Mouse (Mus musculus): ENCODE measurements around the gene Gpi1. TPM values are rescaled to one million over a fixed set of nuclear protein-coding genes. Genes with fewer than 3 reads are reported as not detected.

Gene Gpi1
- 137 and 150 TPM in 2 replicates for polyA plus RNA-seq (2015; fragmentation: Nextera tagmentation; extraction: Ambion mirVana)

DNA sequence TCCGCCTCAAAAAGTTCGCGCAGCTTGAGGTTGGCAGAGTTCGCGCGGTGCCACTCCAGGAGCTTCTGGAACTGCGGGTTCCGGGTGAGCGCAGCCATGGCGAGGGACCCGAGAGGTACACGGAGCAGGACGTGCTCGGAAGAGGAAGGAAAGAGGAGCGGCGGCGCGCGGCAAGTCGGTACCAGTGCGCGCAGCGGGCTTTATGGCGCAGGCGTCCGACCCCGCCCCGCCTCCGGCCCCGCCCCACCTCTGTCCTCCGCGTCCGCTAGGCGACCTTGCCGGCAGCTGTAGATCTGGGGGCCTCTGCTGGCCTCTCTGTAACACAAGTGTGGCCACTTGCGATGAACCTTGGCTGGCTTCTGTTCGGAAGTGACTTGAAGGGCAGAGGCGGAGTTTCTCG is at the start of gene Gpi1:
Gene Gpi1, minus strand, starts transcription at position 221 of the 400 bp plus-strand sequence.
- Histone ChIP-seq H3K4me2 (peak within 1 kb of the TSS; percentile 96), H3K9me3 (replicated peaks) (no peaks in the 10 kb centered on the region), H3K9ac (peak within 1 kb of the TSS; percentile 87), H3K4me1 (replicated peaks) (peaks cover 87% of the 10 kb centered on the region), H3K4me3 (replicated peaks) (peak within 1 kb of the TSS; percentile 80), H3K36me3 (peaks cover 35% of the 10 kb centered on the region), H3K27ac (peak within 1 kb of the TSS; percentile 84), H3K27me3 (no peaks in the 10 kb centered on the region)
- WGBS (ENCODE audit: insufficient replicate concordance): 1% methylated on average over 39 of the region's 39 CpGs
- ATAC-seq (ENCODE audit: low read depth): peak; percentile 70
- DNase-seq: peak; percentile 76

DNA sequence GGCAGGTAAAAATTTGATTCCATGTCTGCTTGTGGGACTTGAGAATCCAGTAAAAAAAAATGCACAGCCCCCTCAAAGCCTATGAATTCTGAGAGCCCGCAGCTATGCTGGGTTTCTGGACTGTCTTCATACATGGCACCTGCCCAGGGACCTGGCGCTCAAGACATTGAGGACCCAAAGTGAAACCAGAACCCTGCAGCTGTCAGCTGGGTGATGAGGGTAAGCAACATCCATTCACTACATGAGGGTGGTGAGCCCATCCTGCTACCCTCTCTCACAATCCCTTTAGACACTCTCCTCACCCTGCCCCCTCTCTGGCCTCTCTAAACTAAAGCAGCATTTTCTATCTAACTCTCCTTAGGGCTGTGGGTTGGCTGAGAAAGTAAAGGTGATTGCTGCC is 47.5 kb upstream of the Gpi1 start:
- Histone ChIP-seq H3K27me3 (no peaks in the 10 kb centered on the region), H3K4me2 (no peak overlapping the region), H3K4me1 (replicated peaks) (no peaks in the 10 kb centered on the region), H3K4me3 (replicated peaks) (no peak overlapping the region), H3K9me3 (replicated peaks) (no peaks in the 10 kb centered on the region), H3K9ac (no peak overlapping the region), H3K27ac (no peak overlapping the region), H3K36me3 (peaks cover 12% of the 10 kb centered on the region)
- DNase-seq (no peak), ATAC-seq (ENCODE audit: low read depth) (no peak)
- 90% methylated on average over 2 of the region's 2 CpGs for WGBS (ENCODE audit: insufficient replicate concordance)

GRCm38 (mm10) chr7:34276066-34276465 is 45.9 kb upstream of the Gpi1 start:
- ATAC-seq (ENCODE audit: low read depth) (no peak), DNase-seq (no peak)
- WGBS (ENCODE audit: insufficient replicate concordance): 89% methylated on average over 3 of the region's 3 CpGs

DNA sequence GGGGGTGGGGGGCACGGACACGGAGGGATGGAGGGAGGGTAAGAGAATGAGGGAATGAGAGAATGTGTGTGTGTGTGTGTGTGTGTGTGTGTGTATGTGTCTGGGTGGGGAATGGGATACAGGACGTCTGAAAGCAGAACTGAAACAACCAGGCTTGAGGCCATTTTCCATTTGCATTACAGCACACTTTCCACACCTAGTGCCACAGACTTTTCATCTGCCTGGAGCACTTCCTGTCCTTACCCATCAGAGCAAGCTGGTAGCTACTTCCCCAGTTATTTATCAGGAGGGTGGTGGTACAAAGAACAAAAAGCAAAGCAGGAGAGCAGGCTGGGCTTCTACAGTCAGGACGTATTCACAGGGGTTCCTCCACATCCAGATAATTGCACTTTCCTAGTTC is 42.3 kb upstream of the Gpi1 start:
- WGBS (ENCODE audit: insufficient replicate concordance): 54% methylated on average over 4 of the region's 4 CpGs
- ATAC-seq (ENCODE audit: low read depth) (no peak), DNase-seq (no peak)
- Histone ChIP-seq H3K27me3 (no peaks in the 10 kb centered on the region), H3K4me1 (replicated peaks) (peaks cover 7% of the 10 kb centered on the region), H3K9ac (no peak overlapping the region), H3K27ac (no peak overlapping the region), H3K9me3 (replicated peaks) (no peaks in the 10 kb centered on the region), H3K36me3 (peaks cover 8% of the 10 kb centered on the region), H3K4me3 (replicated peaks) (no peak overlapping the region), H3K4me2 (no peak overlapping the region)

More at GRCm38 (mm10) chr7:34276066-34276465, 45.9 kb upstream of the Gpi1 start:
- Histone ChIP-seq H3K9ac (no peak overlapping the region), H3K36me3 (peaks cover 12% of the 10 kb centered on the region), H3K4me1 (replicated peaks) (no peaks in the 10 kb centered on the region), H3K27ac (no peak overlapping the region), H3K4me3 (replicated peaks) (no peak overlapping the region), H3K9me3 (replicated peaks) (no peaks in the 10 kb centered on the region), H3K4me2 (no peak overlapping the region), H3K27me3 (no peaks in the 10 kb centered on the region)

DNA sequence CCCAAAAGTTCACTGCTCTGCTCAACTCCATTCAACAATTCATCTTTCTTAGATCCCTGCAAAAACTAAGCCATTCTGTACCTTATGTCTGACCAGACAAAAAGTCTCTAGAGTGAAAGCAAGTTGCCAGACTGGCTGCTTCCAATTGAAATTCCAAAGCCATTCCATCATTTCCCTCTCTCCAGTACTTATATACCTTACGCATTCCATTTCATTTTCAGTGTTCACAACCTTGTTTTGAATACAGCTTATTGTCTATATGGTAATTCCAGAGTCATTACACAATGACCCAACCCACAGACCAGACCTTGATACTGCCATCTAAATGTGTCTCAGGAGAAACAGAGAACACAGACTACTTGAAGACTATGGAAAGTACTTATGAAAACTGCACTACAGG is 38.3 kb upstream of the Gpi1 start:
- Histone ChIP-seq H3K27ac (no peak overlapping the region), H3K36me3 (peaks cover 3% of the 10 kb centered on the region), H3K4me3 (replicated peaks) (no peak overlapping the region), H3K27me3 (no peaks in the 10 kb centered on the region), H3K9ac (no peak overlapping the region), H3K4me1 (replicated peaks) (peaks cover 22% of the 10 kb centered on the region), H3K4me2 (no peak overlapping the region), H3K9me3 (replicated peaks) (no peaks in the 10 kb centered on the region)
- ATAC-seq (ENCODE audit: low read depth) (no peak), DNase-seq (no peak)
- WGBS (ENCODE audit: insufficient replicate concordance): 92% methylated on average over 1 of the region's 1 CpGs

GRCm38 (mm10) chr7:34266421-34266820 is 36.3 kb upstream of the Gpi1 start:
- H3K9me3 ChIP-seq (replicated peaks): no peaks in the 10 kb centered on the region
- H3K27ac ChIP-seq: no peak overlapping the region
- no peaks in the 10 kb centered on the region for H3K27me3 ChIP-seq
- ATAC-seq (ENCODE audit: low read depth) (no peak), DNase-seq (no peak)
- H3K4me1 ChIP-seq (replicated peaks): peaks cover 22% of the 10 kb centered on the region
- no peak overlapping the region for H3K4me3 ChIP-seq (replicated peaks)
- H3K9ac ChIP-seq: no peak overlapping the region
- peaks cover 23% of the 10 kb centered on the region for H3K36me3 ChIP-seq
- H3K4me2 ChIP-seq: no peak overlapping the region

GRCm38 (mm10) chr7:34265876-34266346 is 35.8 kb upstream of the Gpi1 start:
- Histone ChIP-seq H3K9ac (no peak overlapping the region), H3K9me3 (replicated peaks) (no peaks in the 10 kb centered on the region), H3K4me3 (replicated peaks) (no peak overlapping the region), H3K36me3 (peaks cover 26% of the 10 kb centered on the region), H3K4me1 (replicated peaks) (peaks cover 22% of the 10 kb centered on the region), H3K27me3 (no peaks in the 10 kb centered on the region), H3K4me2 (no peak overlapping the region), H3K27ac (no peak overlapping the region)
- ATAC-seq (ENCODE audit: low read depth) (peak; percentile 41; the same call in 1 of the 2 replicates), DNase-seq (no peak)
- 45% methylated on average over 5 of the region's 5 CpGs for WGBS (ENCODE audit: insufficient replicate concordance)

GRCm38 (mm10) chr7:34263437-34263836 is 33.3 kb upstream of the Gpi1 start:
- peaks cover 22% of the 10 kb centered on the region for H3K4me1 ChIP-seq (replicated peaks)
- H3K27ac ChIP-seq: no peak overlapping the region
- no peak for ATAC-seq (ENCODE audit: low read depth)
- no peak overlapping the region for H3K9ac ChIP-seq
- no peak overlapping the region for H3K4me2 ChIP-seq
- H3K4me3 ChIP-seq (replicated peaks): no peak overlapping the region
- peaks cover 36% of the 10 kb centered on the region for H3K36me3 ChIP-seq
- no peaks in the 10 kb centered on the region for H3K27me3 ChIP-seq
- no peaks in the 10 kb centered on the region for H3K9me3 ChIP-seq (replicated peaks)
- no peak for DNase-seq
- 89% methylated on average over 5 of the region's 5 CpGs for WGBS (ENCODE audit: insufficient replicate concordance)

GRCm38 (mm10) chr7:34258407-34258806 is 28.3 kb upstream of the Gpi1 start:
- no peak overlapping the region for H3K4me3 ChIP-seq (replicated peaks)
- no peak overlapping the region for H3K27ac ChIP-seq
- ATAC-seq (ENCODE audit: low read depth) (no peak), DNase-seq (no peak)
- WGBS (ENCODE audit: insufficient replicate concordance): 76% methylated on average over 1 of the region's 1 CpGs
- H3K4me1 ChIP-seq (replicated peaks): no peaks in the 10 kb centered on the region
- H3K27me3 ChIP-seq: no peaks in the 10 kb centered on the region
- H3K36me3 ChIP-seq: peaks cover 77% of the 10 kb centered on the region
- no peak overlapping the region for H3K9ac ChIP-seq
- no peak overlapping the region for H3K4me2 ChIP-seq
- H3K9me3 ChIP-seq (replicated peaks): no peaks in the 10 kb centered on the region

- H3K4me2 ChIP-seq: no peak overlapping the region
- H3K4me1 ChIP-seq (replicated peaks): no peaks in the 10 kb centered on the region
- 60% methylated on average over 9 of the region's 9 CpGs for whole genome bisulfite sequencing (ENCODE audit: insufficient replicate concordance)
- no peak for DNase-seq
- no peak for ATAC-seq (ENCODE audit: low read depth)
- peaks cover 76% of the 10 kb centered on the region for H3K36me3 ChIP-seq
- H3K4me3 ChIP-seq (replicated peaks): no peak overlapping the region
- H3K9ac ChIP-seq: no peak overlapping the region
- no peaks in the 10 kb centered on the region for H3K27me3 ChIP-seq
- no peaks in the 10 kb centered on the region for H3K9me3 ChIP-seq (replicated peaks)
- no peak overlapping the region for H3K27ac ChIP-seq
Observed at GRCm38 (mm10) chr7:34257279-34257678, 27.1 kb upstream of the Gpi1 start.

DNA sequence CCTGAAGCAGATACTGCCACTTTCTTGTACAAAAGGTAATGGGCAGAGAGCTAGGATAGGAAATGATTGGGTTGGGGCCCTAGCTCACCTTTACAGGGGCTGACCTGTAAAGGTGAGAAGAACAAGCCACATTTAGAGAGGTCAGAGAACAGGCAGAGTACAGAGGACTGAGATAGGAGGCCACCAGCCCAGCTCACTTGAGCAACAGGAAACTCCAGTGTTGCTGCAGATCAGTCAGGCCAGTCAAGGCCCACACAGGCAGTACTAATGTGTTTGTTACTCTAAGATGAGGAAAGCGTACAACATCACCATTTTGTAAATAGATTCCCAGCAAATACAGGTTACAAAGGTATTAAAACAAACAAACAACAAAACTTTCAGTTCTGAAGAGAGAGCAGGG is 25.8 kb upstream of the Gpi1 start:
- no peak overlapping the region for H3K4me2 ChIP-seq
- no peaks in the 10 kb centered on the region for H3K9me3 ChIP-seq (replicated peaks)
- no peak overlapping the region for H3K9ac ChIP-seq
- no peak for ATAC-seq (ENCODE audit: low read depth)
- DNase-seq: no peak
- 77% methylated on average over 1 of the region's 1 CpGs for WGBS (ENCODE audit: insufficient replicate concordance)
- H3K27me3 ChIP-seq: no peaks in the 10 kb centered on the region
- H3K27ac ChIP-seq: no peak overlapping the region
- H3K36me3 ChIP-seq: peaks cover 74% of the 10 kb centered on the region
- H3K4me1 ChIP-seq (replicated peaks): no peaks in the 10 kb centered on the region
- H3K4me3 ChIP-seq (replicated peaks): no peak overlapping the region

DNA sequence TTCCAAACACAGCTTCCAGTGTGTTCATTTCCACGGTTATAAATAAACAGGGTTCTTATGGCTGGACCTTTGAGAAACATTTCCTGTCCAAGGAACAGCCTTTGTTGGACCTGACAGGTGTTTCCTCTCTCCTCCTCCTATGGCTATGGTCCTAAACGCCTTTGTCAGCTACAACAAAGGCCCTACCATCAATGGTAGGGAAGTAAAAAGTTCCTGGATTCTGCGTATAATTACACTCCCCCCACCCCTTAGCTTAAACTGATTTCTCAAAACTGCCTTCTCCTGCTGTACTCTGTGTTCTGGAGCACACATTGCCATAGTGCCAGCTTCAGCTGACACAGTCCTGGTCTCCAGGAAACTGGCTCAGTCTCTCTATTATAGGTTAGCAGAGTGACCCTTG is 25.0 kb upstream of the Gpi1 start:
- DNase-seq (no peak), ATAC-seq (ENCODE audit: low read depth) (no peak)
- Histone ChIP-seq H3K36me3 (peaks cover 75% of the 10 kb centered on the region), H3K4me3 (replicated peaks) (no peak overlapping the region), H3K9me3 (replicated peaks) (no peaks in the 10 kb centered on the region), H3K27ac (no peak overlapping the region), H3K9ac (no peak overlapping the region), H3K27me3 (no peaks in the 10 kb centered on the region), H3K4me1 (replicated peaks) (no peaks in the 10 kb centered on the region), H3K4me2 (no peak overlapping the region)
- 51% methylated on average over 3 of the region's 3 CpGs for WGBS (ENCODE audit: insufficient replicate concordance)
